Mouse (Mus musculus) NIH3T3 (cell line): Measurements from ENCODE around the gene Slbp.

Source experiments
- DNase-seq: peaks from one replicate; pipeline ENCODE4 v3.0.0-alpha.2; 2012; ENCODE audit warnings: low read depth

Slbp gene

GRCm38 (mm10) chr5:33681044-33681443 is 28.7 kb upstream of the Slbp start:
- DNase-seq, result no peak

- DNase-seq, result no peak
Observed at GRCm38 (mm10) chr5:33678244-33678643, 25.9 kb upstream of the Slbp start.

GRCm38 (mm10) chr5:33675964-33676363 is 23.6 kb upstream of the Slbp start:
- peak; percentile 69 for DNase-seq

GRCm38 (mm10) chr5:33674439-33674838 is 22.1 kb upstream of the Slbp start:
- peak; percentile 24 for DNase-seq

- no peak for DNase-seq
Observed at GRCm38 (mm10) chr5:33671659-33672058, 19.3 kb upstream of the Slbp start.

GRCm38 (mm10) chr5:33668223-33668622 is 15.8 kb upstream of the Slbp start:
- peak; percentile 74 for DNase-seq

GRCm38 (mm10) chr5:33658664-33659050 is 6.3 kb upstream of the Slbp start:
- DNase-seq, result no peak

GRCm38 (mm10) chr5:33657787-33658663 is 5.7 kb upstream of the Slbp start, which contains the start of the genes Tacc3 and Tmem129:
TSS of gene Tacc3 (plus strand) at chr5:33658128.
TSS of gene Tmem129 (minus strand) at chr5:33658416.
- peak; percentile 98 for DNase-seq

GRCm38 (mm10) chr5:33657251-33657786 is 4.9 kb upstream of the Slbp start:
- DNase-seq, result peak; percentile 73

- no peak for DNase-seq
Observed at GRCm38 (mm10) chr5:33656739-33657138, 4.4 kb upstream of the Slbp start.

- DNase-seq, result no peak
Observed at GRCm38 (mm10) chr5:33655251-33655840, 3.0 kb upstream of the Slbp start.

GRCm38 (mm10) chr5:33654424-33654823 is 2.0 kb upstream of the Slbp start:
- no peak for DNase-seq

- no peak for DNase-seq
Observed at GRCm38 (mm10) chr5:33652783-33653173, 404 bp upstream of the Slbp start.

GRCm38 (mm10) chr5:33651541-33651920 is 843 bp downstream of the Slbp start:
- peak; percentile 56 for DNase-seq

- DNase-seq, result no peak
Observed at GRCm38 (mm10) chr5:33651017-33651416, 1.4 kb downstream of the Slbp start.

GRCm38 (mm10) chr5:33640652-33641051 is 11.7 kb downstream of the Slbp start:
- DNase-seq, result peak; percentile 70

GRCm38 (mm10) chr5:33638826-33639225 is 13.5 kb downstream of the Slbp start:
- no peak for DNase-seq

- no peak for DNase-seq
Observed at GRCm38 (mm10) chr5:33637606-33638350, 14.6 kb downstream of the Slbp start.

GRCm38 (mm10) chr5:33635361-33635760 is 17.0 kb downstream of the Slbp start:
- DNase-seq, result no peak

- no peak for DNase-seq
Observed at GRCm38 (mm10) chr5:33632526-33632925, 19.8 kb downstream of the Slbp start.

GRCm38 (mm10) chr5:33630615-33631014 is 21.8 kb downstream of the Slbp start:
- DNase-seq, result peak; percentile 42

- DNase-seq, result peak; percentile 65
Observed at GRCm38 (mm10) chr5:33630061-33630460, 22.3 kb downstream of the Slbp start.
